Mouse (Mus musculus) CH12.LX (cell line): ENCODE results near the gene Rps6kb2.
A peak's percentile ranks its signal among the peaks of the same experiment; 100 is the strongest.

Experiments
- CHD1 ChIP-seq: IDR thresholded peaks from 2 replicates; pipeline ENCODE4 v1.6.1; 2012; ENCODE audit warnings: low read depth, low read length, improper control_type of control experiment, inconsistent platforms
- EP300 ChIP-seq: IDR thresholded peaks from 2 replicates; pipeline ENCODE4 v1.6.1; 2011; ENCODE audit warnings: low read length, improper control_type of control experiment
- MXI1 ChIP-seq: IDR thresholded peaks from 2 replicates; pipeline ENCODE4 v1.6.1; 2011; ENCODE audit warnings: mild to moderate bottlenecking, low read depth, low read length, improper control_type of control experiment
- USF2 ChIP-seq: conservative IDR thresholded peaks from 2 replicates; pipeline ENCODE4 v1.6.1; 2011; ENCODE audit warnings: low read depth, low read length, improper control_type of control experiment
- ZNF384 ChIP-seq: IDR thresholded peaks from 2 replicates; pipeline ENCODE4 v1.6.1; 2012; ENCODE audit warnings: low read depth, low read length, improper control_type of control experiment, inconsistent platforms

GRCm38 (mm10) chr19:4149283-4149682 lies 13.9 kb downstream of the Rps6kb2 start:
- TF ChIP-seq ZNF384 (no peak), MXI1 (peak; percentile 44; the same call in 1 of the 2 replicates), EP300 (no peak), CHD1 (no peak), USF2 (no peak)
